Mouse (Mus musculus) heart, postnatal 0 days (tissue): ENCODE results near the gene Zfp36l2.

Source experiments
- CTCF ChIP-seq: IDR thresholded peaks from 2 replicates; pipeline ENCODE4 v1.5.1; 2016; ENCODE audit warnings: antibody characterized with exemption, control low read depth, low read depth
- EP300 ChIP-seq: IDR thresholded peaks from 2 replicates; pipeline ENCODE4 v1.6.1; 2016; ENCODE audit warnings: antibody characterized with exemption, low read depth

DNA sequence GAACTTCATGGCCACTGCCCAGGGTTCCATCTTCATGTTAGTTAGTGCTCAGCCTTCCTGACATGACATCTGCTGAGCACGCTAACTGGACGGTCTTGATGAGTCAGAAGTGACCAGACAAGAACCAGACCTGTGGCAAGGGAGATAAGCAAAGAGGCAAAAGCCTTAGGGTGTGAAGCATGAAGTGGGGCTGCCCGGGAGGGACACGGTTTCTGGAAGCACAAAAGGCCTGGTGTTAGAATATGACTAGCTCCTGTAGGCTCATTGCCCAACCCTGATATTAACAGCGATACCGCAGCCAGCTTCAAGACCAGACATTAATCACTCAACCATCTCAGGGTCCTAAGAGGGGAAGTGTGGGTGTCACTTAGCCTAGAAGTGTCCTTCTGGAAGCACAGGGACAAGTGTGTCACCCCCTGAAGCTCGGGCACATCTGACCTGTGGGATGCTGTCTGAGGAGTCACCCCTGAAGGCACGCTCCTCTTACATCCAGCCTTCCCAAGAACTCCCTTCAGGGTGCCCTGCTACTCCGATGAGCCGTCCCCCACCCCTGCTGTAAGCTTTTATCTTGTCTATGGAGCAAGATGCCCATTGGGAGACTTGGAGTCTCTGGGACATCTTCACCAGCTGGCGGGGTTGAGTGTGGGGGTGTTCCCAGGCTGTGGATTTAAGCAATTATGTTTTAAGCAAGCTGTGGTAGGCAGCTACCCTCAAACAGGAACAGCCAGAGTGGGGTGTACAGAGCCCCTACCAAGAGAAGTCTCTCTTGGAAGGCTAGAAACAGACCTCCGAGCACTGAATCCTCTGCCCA lies 34.6 kb downstream of the Zfp36l2 start:
- TF ChIP-seq EP300 (no peak), CTCF (no peak)
